Mouse (Mus musculus): ENCODE measurements at regions not wholly inside any gene's neighbourhood (a gene's known extent, or its start where the extent isn't known, plus 50 kb on each side); places are given as distances from the start of the nearest gene placed in this dataset.

GRCm38 (mm10) chr5:37980692-37981091, 57.9 kb upstream of the Stx18 start:
- DNase-seq (ENCODE audit: low read depth), result no peak

DNA sequence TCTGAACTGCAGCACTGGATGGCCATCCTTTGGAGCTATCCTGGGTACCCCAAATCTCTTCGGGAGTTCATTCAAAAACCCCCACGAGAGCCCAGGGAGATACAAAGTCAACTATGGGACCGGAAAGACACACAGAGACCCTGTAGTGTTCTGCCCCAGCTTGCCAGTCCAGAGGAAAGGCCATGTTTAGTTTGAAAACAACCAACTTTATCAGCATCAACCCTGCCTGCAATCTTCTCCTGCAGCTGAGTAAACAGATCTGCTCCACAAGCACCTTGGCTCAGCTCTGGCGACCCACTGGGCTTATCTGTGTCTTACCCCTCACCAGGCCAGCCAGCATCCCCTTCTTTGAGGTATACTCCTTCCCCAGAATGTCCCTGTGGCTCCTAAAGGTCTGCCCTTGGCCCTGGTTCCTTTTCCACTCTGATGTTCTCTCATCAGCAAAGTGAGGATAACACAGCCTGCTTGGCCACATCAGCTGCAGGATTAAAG, 61.6 kb upstream of the Stx18 start:
- no peak for DNase-seq (ENCODE audit: low read depth)

DNA sequence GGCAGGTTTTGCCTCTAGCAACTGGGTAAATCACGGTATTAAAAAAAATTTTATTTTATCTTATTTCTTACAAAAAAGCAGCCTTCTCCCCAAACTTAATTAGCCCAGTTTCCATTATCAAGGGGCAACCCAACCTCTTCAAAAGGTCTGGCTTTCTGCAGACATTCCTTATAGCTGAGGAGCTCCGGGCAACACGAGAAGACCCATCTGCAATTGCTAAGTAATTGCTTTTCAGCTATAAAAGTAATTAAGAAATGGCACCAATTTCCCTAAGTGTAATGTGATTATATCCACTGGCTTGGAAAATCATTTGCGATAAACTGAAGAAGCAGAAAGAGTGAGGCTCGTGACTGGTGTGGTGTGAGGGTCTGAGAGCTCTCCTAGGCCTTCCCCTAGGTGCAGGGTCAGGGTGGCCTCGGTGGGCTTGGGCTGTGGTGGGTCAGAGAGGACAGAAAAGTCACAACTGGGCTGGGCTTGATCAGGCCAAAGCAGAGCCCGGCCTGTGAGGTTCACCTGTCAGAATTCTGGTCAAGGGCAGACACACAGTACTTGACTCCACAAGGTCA, 65.5 kb upstream of the Stx18 start:
- DNase-seq (ENCODE audit: low read depth), result no peak

GRCm38 (mm10) chr5:37971724-37972123, 66.8 kb upstream of the Stx18 start:
- no peak for DNase-seq (ENCODE audit: low read depth)

- DNase-seq (ENCODE audit: low read depth), result no peak
These were observed 69.9 kb upstream of the Stx18 start for GRCm38 (mm10) chr5:37968596-37968995.

DNA sequence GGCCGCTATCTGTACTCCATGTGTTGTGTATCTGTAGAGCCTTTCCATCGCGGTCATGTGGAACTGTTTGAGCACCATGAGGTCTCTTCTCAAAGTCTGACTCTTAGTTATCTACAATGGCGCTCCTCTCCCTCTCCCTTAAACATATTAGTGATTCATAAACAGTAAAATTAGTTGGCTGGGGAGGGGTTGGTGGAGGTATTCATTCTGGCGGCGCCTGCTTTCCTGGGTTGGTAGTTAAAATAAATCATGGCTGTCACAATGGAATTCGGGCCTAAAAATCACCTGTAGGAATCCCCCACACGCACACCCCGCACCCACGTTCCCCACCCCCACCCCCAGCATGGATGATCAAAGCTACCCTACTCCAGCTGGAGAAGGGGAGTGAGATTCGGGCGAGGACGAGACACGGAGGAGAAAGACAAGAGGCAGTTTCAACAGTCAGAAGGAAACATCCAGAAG, 70.6 kb upstream of the Stx18 start:
- no peak for DNase-seq (ENCODE audit: low read depth)

- no peak for DNase-seq (ENCODE audit: low read depth)
These were observed 71.2 kb upstream of the Stx18 start for GRCm38 (mm10) chr5:37967106-37967913.

GRCm38 (mm10) chr5:37963688-37964087, 74.9 kb upstream of the Stx18 start:
- DNase-seq (ENCODE audit: low read depth), result no peak

- DNase-seq (ENCODE audit: low read depth), result no peak
These were observed 76.0 kb upstream of the Stx18 start for GRCm38 (mm10) chr5:37962513-37962912.

GRCm38 (mm10) chr5:37960216-37960615, 78.3 kb upstream of the Stx18 start:
- peak; percentile 55 for DNase-seq (ENCODE audit: low read depth)

GRCm38 (mm10) chr5:37952096-37952495, 86.4 kb upstream of the Stx18 start:
- peak; percentile 48 for DNase-seq (ENCODE audit: low read depth)

DNA sequence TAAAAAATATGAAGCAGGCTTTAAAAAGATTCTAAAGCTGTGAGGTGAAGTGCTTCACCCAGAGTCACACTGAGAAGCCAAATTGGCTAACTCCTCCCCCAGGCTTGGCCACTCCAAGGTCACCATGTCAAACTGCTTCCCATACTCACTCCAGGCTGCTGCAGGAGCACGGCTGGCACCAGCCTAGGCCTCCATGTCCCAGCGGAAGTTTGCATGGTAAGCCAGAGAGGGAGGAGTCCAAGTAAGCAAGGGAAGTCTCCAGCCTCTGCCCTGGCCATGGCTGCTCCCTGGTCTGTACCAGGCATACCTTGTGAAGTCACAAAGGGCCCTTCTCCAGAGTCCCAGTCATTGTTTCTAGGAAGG, 105.8 kb upstream of the Stx18 start:
- no peak for DNase-seq (ENCODE audit: low read depth)

GRCm38 (mm10) chr5:37932086-37932759, 106.3 kb upstream of the Stx18 start:
- no peak for DNase-seq (ENCODE audit: low read depth)

DNA sequence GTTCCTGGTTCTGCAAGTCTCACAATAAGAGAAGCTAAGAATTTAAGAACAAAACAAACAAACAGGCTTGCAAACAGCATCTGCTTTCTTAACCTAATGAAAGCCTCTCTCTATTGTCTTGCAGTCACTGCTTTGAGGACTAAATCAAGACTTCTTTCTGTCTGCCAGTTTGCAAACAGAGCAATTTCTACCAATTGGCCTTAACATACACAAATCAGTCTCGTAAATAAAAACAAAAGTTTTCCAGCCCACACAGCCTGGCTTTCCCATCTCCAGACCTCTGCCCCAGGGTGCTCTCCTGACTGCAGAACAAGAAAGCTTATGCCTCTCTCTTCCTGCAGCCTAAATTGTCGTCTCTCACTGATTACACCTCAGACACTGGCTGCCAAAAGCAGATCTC, 96.1 kb upstream of the Msx1 start:
- DNase-seq (ENCODE audit: low read depth), result no peak

DNA sequence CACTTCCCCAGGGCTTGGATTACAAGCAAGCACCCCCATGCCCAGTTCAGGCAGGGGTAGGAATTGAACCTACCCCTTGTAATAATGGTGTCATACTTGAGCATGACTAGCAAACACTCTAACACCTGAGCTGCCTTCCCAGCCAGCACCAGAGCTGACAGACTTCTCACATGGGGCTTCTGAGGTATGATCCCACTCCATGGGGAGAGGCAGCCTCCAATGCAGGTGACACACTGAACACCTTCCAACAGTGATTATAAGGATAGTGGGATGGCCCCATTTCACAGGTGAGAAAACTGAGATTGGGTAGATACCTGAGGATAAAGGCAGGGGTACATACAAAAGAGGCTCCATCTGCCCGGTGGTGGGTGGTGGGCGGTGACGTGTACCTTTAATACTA, 94.7 kb upstream of the Msx1 start:
- no peak for DNase-seq (ENCODE audit: low read depth)

- DNase-seq (ENCODE audit: low read depth), result no peak
These were observed 93.8 kb upstream of the Msx1 start for GRCm38 (mm10) chr5:37918001-37918707.

DNA sequence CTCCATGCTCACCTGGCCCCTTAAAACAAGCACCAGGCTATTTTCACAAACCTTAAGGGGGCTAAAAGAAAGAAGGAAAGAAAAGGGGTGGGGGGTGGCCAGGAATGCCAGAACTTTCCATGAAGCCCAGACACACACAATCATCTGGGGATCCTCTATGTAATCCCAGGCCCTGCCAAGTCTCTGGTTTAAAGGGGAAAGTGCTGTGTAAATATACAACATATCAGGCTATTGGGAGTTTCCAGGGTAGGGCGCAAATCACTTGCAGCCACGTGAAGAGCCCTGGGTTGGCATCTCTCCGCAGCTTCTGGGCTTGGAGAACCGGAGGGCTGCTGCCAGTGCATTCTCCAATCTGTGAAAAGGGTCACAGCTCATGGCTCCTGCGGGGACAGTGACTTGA, 92.8 kb upstream of the Msx1 start:
- no peak for DNase-seq (ENCODE audit: low read depth)

DNA sequence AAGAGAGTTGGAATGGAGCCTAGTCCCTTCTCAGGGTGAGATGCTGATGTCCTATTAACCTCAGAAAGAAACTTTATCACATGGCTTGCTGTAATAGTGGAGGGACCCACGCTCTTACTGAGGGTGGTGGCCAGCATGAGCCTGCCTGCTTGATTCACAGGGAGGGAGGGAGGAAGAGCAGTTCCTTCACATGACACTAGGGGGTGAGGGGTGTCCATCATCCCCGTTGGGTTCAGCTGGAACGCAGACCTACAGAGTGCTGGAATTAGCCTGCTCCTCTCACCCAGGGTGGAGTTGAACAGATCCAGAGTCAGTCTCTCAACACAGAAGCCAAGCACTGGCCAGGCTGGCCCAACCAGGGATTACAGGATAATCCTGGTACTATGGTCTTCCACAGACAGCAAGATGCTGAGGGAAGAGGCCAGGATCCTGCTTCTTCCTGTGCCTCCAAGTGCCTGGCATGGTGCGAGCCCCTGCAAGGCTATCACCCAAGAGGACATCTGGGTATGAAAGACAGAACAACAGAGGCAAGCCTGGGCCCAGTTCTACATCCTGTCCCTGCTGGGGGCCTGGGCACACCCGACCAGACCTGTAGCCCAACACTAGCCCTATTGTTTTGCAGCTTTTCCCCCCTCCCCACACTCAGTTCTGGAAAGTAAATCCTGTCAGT, 80.4 kb upstream of the Msx1 start:
- peak; percentile 36 for DNase-seq (ENCODE audit: low read depth)

DNA sequence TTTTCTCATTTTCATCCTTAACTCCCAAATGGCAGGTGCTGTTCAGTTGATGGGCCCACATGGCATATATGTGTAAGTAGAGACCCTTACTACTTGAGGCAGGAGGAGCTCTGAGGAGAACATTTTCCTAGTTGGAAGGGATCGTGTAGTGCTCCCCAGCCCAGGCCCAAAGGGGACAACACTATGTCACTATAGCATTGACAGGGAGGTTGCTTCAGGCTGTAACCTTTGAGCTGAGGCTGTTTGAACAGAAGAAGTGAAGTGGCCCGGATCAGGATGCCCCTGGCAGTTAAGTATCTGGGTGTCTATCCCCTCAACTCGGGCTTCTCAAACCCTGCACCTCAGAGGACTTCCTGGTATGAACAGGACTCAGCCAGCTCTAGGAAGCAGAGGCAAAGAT, 79.5 kb upstream of the Msx1 start:
- no peak for DNase-seq (ENCODE audit: low read depth)

DNA sequence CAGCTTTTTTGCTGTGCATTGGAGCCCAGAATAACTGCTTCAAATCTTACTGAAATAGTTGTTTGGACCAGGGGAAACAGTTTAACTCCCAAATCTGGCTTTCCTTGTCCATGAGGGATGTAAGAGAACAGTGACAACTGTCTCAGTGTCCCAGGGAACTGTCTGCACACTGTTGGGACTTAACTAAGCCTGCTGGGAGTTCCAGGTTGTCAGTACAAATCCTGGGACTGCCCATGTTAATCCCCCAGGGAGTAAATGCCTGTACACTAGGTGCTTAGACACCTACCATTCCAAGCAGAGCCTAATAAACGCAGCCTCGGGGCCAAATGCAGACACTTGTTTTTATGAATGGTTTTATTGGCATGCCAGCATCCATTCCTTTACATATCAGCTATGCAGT, 78.4 kb upstream of the Msx1 start:
- DNase-seq (ENCODE audit: low read depth), result no peak

DNA sequence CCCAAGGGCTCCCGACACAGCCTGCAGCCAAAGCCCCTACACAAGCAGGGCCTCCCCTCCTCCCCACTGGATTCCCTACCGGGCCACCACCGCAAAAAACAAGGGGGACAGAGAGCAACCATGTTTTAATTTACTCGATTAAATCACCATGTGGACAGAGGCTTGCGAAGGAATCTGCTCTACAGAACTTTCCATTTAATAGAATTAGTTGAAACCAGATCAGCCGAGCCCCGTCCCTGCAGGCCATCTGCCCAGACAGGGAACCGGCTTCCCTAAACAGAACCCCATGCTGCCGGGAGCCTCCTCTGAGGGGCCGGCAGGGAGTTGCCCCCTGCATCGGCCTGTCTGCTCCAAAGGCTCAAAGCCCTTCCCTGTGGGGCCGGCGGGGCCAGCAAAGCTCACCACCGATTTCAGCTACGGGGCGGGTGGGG, 77.5 kb upstream of the Msx1 start:
- no peak for DNase-seq (ENCODE audit: low read depth)

DNA sequence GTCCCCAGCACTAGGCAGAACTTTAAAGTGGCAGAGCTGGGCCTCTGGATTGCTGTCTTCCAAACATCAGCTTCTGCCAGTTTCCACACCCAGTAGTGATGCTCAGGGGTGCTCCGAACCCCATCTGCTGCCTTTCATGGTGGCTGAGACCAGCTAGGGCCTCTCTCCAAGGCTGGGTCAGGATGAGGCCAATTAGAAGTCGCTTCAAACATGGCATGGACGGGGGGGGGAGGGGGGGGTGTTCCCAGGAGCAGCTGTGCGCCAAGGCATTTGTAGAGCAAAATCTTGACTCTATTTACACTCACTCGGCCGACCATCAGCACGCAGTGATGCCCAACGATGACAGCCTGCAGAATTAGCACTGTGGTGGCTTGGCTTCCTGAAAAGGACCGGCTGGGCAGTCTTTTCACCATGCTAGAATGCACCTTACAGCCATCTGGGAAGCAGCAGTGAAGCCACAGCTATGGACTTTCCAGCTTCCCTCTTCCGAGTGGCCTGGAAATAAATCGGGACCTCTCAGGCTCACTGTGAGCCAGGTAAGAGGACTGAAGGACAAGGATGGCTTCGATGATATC, 73.7 kb upstream of the Msx1 start:
- no peak for DNase-seq (ENCODE audit: low read depth)

Data from NIH3T3 (cell line).